ENCODE assay signal across 8 mouse cellular contexts in the genomic region with DNA sequence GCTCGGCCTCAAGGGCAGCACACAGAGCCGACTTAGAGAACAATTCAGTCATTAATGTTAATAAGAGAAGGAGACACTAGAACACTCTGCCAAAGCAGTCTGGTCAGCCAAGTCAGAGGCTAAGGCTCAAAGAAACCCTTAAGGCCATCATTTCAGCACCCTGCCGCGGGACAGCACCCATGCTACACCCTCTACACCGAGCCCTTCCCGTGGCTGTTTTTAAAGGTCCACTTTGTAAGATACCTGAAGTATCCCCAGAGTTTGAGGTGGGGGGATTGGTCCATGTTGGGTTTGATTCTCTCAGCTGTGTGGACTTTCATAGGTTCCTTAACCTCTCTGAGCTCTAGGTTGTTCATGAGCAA. TPM values are rescaled to one million over a fixed set of nuclear protein-coding genes. Genes with fewer than 3 reads are reported as not detected.
DNase-seq lines count a peak whose midpoint lies in the region; ATAC-seq lines count a peak whose summit lies in the region.

No protein-coding gene starts in this region.

- WGBS in forebrain, embryonic 11.5 days: 10% methylated on average over 6 of the region's 6 CpGs
- 13% methylated on average over 6 of the region's 6 CpGs for WGBS in forebrain, embryonic 10.5 days
- WGBS in neural tube, embryonic 12.5 days: 5% methylated on average over 6 of the region's 6 CpGs

- H3K36me3 ChIP-seq in forebrain, embryonic 11.5 days (ENCODE audit: control insufficient read depth, insufficient read depth, low read length): no peaks in the 10 kb centered on the region
- H3K36me3 ChIP-seq in forebrain, embryonic 10.5 days (replicated peaks): no peaks in the 10 kb centered on the region
- H3K36me3 ChIP-seq in neural tube, embryonic 12.5 days: no peaks in the 10 kb centered on the region

- H3K27ac ChIP-seq in forebrain, embryonic 11.5 days (ENCODE audit: low read depth, low read length): no peak overlapping the region
- no peak overlapping the region for H3K27ac ChIP-seq in forebrain, embryonic 10.5 days
- no peak overlapping the region for H3K27ac ChIP-seq in neural tube, embryonic 12.5 days

- ATAC-seq in forebrain, embryonic 11.5 days (replicated peaks; ENCODE audit: low FRiP score): no peak
- no peak for ATAC-seq in neural tube, embryonic 12.5 days (ENCODE audit: low FRiP score, low read depth)

- no peak overlapping the region for H3K9ac ChIP-seq in forebrain, embryonic 11.5 days (ENCODE audit: low read length)
- no peak overlapping the region for H3K9ac ChIP-seq in neural tube, embryonic 12.5 days

- H3K4me3 ChIP-seq in forebrain, embryonic 11.5 days (ENCODE audit: low read depth, low read length): no peak overlapping the region
- no peak overlapping the region; the same call in 1 of the 2 replicates for H3K4me3 ChIP-seq in forebrain, embryonic 10.5 days
- no peak overlapping the region for H3K4me3 ChIP-seq in neural tube, embryonic 12.5 days

- H3K9me3 ChIP-seq in forebrain, embryonic 11.5 days (ENCODE audit: control insufficient read depth, low read length): no peaks in the 10 kb centered on the region
- H3K9me3 ChIP-seq in forebrain, embryonic 10.5 days: no peaks in the 10 kb centered on the region
- no peaks in the 10 kb centered on the region for H3K9me3 ChIP-seq in neural tube, embryonic 12.5 days

- H3K4me2 ChIP-seq in forebrain, embryonic 11.5 days (ENCODE audit: low read depth, low read length, severe bottlenecking): no peak overlapping the region
- peak overlapping the region; percentile 53 for H3K4me2 ChIP-seq in neural tube, embryonic 12.5 days (replicated peaks)

- peaks cover 32% of the 10 kb centered on the region for H3K27me3 ChIP-seq in forebrain, embryonic 11.5 days (ENCODE audit: control insufficient read depth, insufficient read depth, low read length)
- peaks cover 85% of the 10 kb centered on the region for H3K27me3 ChIP-seq in forebrain, embryonic 10.5 days (ENCODE audit: poor library complexity, severe bottlenecking)
- peaks cover 90% of the 10 kb centered on the region for H3K27me3 ChIP-seq in neural tube, embryonic 12.5 days (replicated peaks)

- peaks cover 10% of the 10 kb centered on the region; the same call in 1 of the 2 replicates for H3K4me1 ChIP-seq in forebrain, embryonic 11.5 days (replicated peaks; ENCODE audit: control insufficient read depth, insufficient read depth, low read length)
- peaks cover 13% of the 10 kb centered on the region for H3K4me1 ChIP-seq in forebrain, embryonic 10.5 days
- H3K4me1 ChIP-seq in neural tube, embryonic 12.5 days: peaks cover 14% of the 10 kb centered on the region

- peak; percentile 67 for DNase-seq in forebrain, embryonic 11.5 days (ENCODE audit: low spot score)
- DNase-seq in forebrain, embryonic 10.5 days (ENCODE audit: extremely low spot score, low spot score): no peak
- peak; percentile 57 for DNase-seq in 3T3-L1 (ENCODE audit: low read depth, low spot score)
- DNase-seq in embryo, embryonic 10.5 days (ENCODE audit: low spot score): peak; percentile 72
- DNase-seq in kidney, postnatal 14 days: peak; percentile 66
- no peak for DNase-seq in frontal cortex, adult 2 months (ENCODE audit: extremely low spot score in 1 of 2, low spot score in 1 of 2)
- no peak for DNase-seq in right cerebral cortex, adult 2 months (ENCODE audit: low spot score in 2 of 2)

RNA-seq across cellular contexts. Expression of gene Zdhhc22, which starts 6.1 kb away (rescaled TPM):
- polyA plus RNA-seq in forebrain, embryonic 11.5 days (2014; fragmentation: Nextera tagmentation; extraction: Ambion mirVana): 0.15 and 0.17 TPM in 2 replicates
- polyA plus RNA-seq in forebrain, embryonic 10.5 days (2016; fragmentation: Nextera tagmentation; extraction: Ambion mirVana): 0.07 TPM in 1 of 2 replicates, not detected in the other
- polyA plus RNA-seq in neural tube, embryonic 12.5 days (2016; fragmentation: Nextera tagmentation; extraction: Ambion mirVana): 7.4 and 9.7 TPM in 2 replicates
- 35.4 and 41.3 TPM in 2 replicates for polyA plus RNA-seq in frontal cortex, adult 2 months (2012; rRNA removed)

RNA-seq across cellular contexts. Expression of gene Tmem63c, which starts 37.0 kb away (rescaled TPM):
- polyA plus RNA-seq in forebrain, embryonic 11.5 days (2014; fragmentation: Nextera tagmentation; extraction: Ambion mirVana): 0.25 and 0.32 TPM in 2 replicates
- polyA plus RNA-seq in forebrain, embryonic 10.5 days (2016; fragmentation: Nextera tagmentation; extraction: Ambion mirVana): 0.15 TPM in 1 of 2 replicates, not detected in the other
- polyA plus RNA-seq in neural tube, embryonic 12.5 days (2016; fragmentation: Nextera tagmentation; extraction: Ambion mirVana): 2.7 and 2.8 TPM in 2 replicates
- 26.0 and 31.8 TPM in 2 replicates for polyA plus RNA-seq in frontal cortex, adult 2 months (2012; rRNA removed)

RNA-seq across cellular contexts. Expression of gene Cipc, which starts 37.3 kb away (rescaled TPM):
- polyA plus RNA-seq in forebrain, embryonic 11.5 days (2014; fragmentation: Nextera tagmentation; extraction: Ambion mirVana): 46.5 and 48.7 TPM in 2 replicates
- polyA plus RNA-seq in forebrain, embryonic 10.5 days (2016; fragmentation: Nextera tagmentation; extraction: Ambion mirVana): 39.1 and 40.4 TPM in 2 replicates
- 41.5 and 43.0 TPM in 2 replicates for polyA plus RNA-seq in neural tube, embryonic 12.5 days (2016; fragmentation: Nextera tagmentation; extraction: Ambion mirVana)
- polyA plus RNA-seq in frontal cortex, adult 2 months (2012; rRNA removed): 76.1 and 78.2 TPM in 2 replicates

Comparison
In these comparisons a context has a peak if more than half of its experiments do, and no peak if none do; other contexts are left out.
1. DNase-seq: peak in forebrain, embryonic 11.5 days (single experiment), 3T3-L1 (single experiment), embryo, embryonic 10.5 days (single experiment) and kidney, postnatal 14 days (single experiment); none in forebrain, embryonic 10.5 days (single experiment), frontal cortex, adult 2 months (0 of 2) and right cerebral cortex, adult 2 months (0 of 2).